Mouse (Mus musculus) mammary gland, adult 2 months (tissue): ENCODE results near the gene Ntn4. TPM values are rescaled to one million over a fixed set of nuclear protein-coding genes. Genes with fewer than 3 reads are reported as not detected.

Experiments used
- polyA plus RNA-seq: library from polyadenylated mRNA; depleted of rRNA; stranded (reverse); fragments of >200 nt; gene quantifications from 2 replicates; pipeline ENCODE4 v1.2.3, GENCODE M21; 2012; ENCODE audit warnings: low replicate concordance; rRNA removed

Gene Ntn4
- 9.1 and 12.1 TPM in 2 replicates for polyA plus RNA-seq

DNA sequence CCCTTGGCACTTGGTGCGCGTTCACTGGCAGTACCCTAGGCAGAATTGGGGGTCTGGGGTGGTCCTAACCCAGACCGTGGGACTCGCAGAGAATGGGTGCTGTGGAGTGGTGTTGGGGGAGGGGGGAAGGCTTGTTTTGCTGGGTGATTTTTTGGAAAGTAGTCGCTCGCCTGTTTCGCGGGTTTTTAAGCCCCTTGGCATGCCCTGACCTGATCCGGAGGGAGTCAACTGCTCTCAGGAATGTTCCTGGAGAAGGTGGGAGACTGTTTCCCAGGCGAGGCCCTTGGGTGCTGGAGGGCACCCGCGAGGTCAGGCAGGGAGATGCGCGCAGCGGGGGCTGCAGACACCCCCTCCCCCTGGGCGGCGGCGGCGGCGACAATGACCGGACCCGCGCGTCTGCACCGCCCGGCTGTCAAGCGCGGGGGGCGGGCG, at the start of gene Ntn4:
TSS of gene Ntn4 (plus strand) at position 161 of the 432 bp plus-strand sequence.

Other genes with a start within 250 kb of the Ntn4 start
- 52.3 and 122 TPM in 2 replicates for gene Lta4h, start 187.3 kb upstream of the Ntn4 start, polyA plus RNA-seq
- 0.99 and 1.5 TPM in 2 replicates for gene Hal, start 151.9 kb upstream of the Ntn4 start, polyA plus RNA-seq
- gene Amdhd1, start 100.6 kb upstream of the Ntn4 start, polyA plus RNA-seq: 0.81 TPM in 1 of 2 replicates, not detected in the other
- 0.09 TPM in 1 of 2 replicates, not detected in the other for gene Ccdc38, start 100.0 kb upstream of the Ntn4 start, polyA plus RNA-seq
- 10.9 and 31.1 TPM in 2 replicates for gene Snrpf, start 51.0 kb upstream of the Ntn4 start, polyA plus RNA-seq
- gene Usp44, start 190.9 kb downstream of the Ntn4 start, polyA plus RNA-seq: 0.16 TPM in 1 of 2 replicates, not detected in the other